Mouse (Mus musculus) heart, postnatal 0 days (tissue): Measurements from ENCODE around the gene Gpx4. TPM values are rescaled to one million over a fixed set of nuclear protein-coding genes. Genes with fewer than 3 reads are reported as not detected.
A peak's percentile ranks its signal among the peaks of the same experiment; 100 is the strongest.

Source experiments
- ATAC-seq: fragments of 200-750 bp; cut with Nextera tagmentation; 2 replicates; pipeline ENCODE4 v1.8.0; 2017; ENCODE audit warnings: low read depth, moderate number of reproducible peaks, moderate library complexity; ENCODE audit not compliant: insufficient read depth
- DNase-seq: peaks from one replicate; pipeline ENCODE4 v3.0.0-alpha.2; 2016; ENCODE audit warnings: low spot score
- H3K27ac ChIP-seq: fragments of 300-500 bp; sonication (generic); 2 replicates; pipeline ENCODE4 v1.5.1; 2014; ENCODE audit warnings: low read depth, mild to moderate bottlenecking
- H3K27me3 ChIP-seq: fragments of 300-500 bp; sonication (generic); 2 replicates; pipeline ENCODE4 v1.6.1; 2014; ENCODE audit warnings: low read length, mixed read lengths; ENCODE audit not compliant: control insufficient read depth, insufficient read depth
- H3K36me3 ChIP-seq: fragments of 300-500 bp; sonication (generic); replicated peaks from 2 replicates; pipeline ENCODE4 v1.6.1; 2014; ENCODE audit warnings: low read length, mixed read lengths; ENCODE audit not compliant: control insufficient read depth, insufficient read depth
- H3K4me1 ChIP-seq: fragments of 300-500 bp; sonication (generic); 2 replicates; pipeline ENCODE4 v1.6.1; 2014; ENCODE audit warnings: antibody characterized with exemption; ENCODE audit not compliant: control insufficient read depth, insufficient read depth
- H3K4me2 ChIP-seq: fragments of 300-500 bp; sonication (generic); 2 replicates; pipeline ENCODE4 v1.6.1; 2014; ENCODE audit warnings: low read depth, mild to moderate bottlenecking, low read length, moderate library complexity
- H3K4me3 ChIP-seq: fragments of 300-500 bp; sonication (generic); 2 replicates; pipeline ENCODE4 v1.5.1; 2014; ENCODE audit warnings: low read depth, low read length
- H3K9ac ChIP-seq: fragments of 300-500 bp; sonication (generic); replicated peaks from 2 replicates; pipeline ENCODE4 v1.6.1; 2014; ENCODE audit warnings: low read depth, low read length, mixed read lengths
- H3K9me3 ChIP-seq: fragments of 300-500 bp; sonication (generic); replicated peaks from 2 replicates; pipeline ENCODE4 v1.6.1; 2016; ENCODE audit warnings: low read length; ENCODE audit not compliant: control insufficient read depth
- CTCF ChIP-seq: IDR thresholded peaks from 2 replicates; pipeline ENCODE4 v1.5.1; 2016; ENCODE audit warnings: antibody characterized with exemption, control low read depth, low read depth
- EP300 ChIP-seq: IDR thresholded peaks from 2 replicates; pipeline ENCODE4 v1.6.1; 2016; ENCODE audit warnings: antibody characterized with exemption, low read depth
- WGBS: fragments of 180-500 bp; shearing (Covaris S2); extraction: QIAGEN DNeasy Blood & Tissue Kit; methylation state at CpG from one replicate; pipeline ENCODE4 v1.1.7; 2014; 5-methylcytosine and 5-hydroxymethylcytosine counted together
- polyA plus RNA-seq: library from polyadenylated mRNA; unstranded; fragments of >200 nt; fragmentation: Nextera tagmentation; extraction: Ambion mirVana; gene quantifications from 2 replicates; pipeline ENCODE4 v1.2.1, GENCODE M21; 2015
- total RNA-seq: library from RNA; depleted of rRNA; stranded (reverse); fragments of >200 nt; gene quantifications from 2 replicates; pipeline ENCODE4 v1.2.3, GENCODE M21; 2014; ENCODE audit warnings: low replicate concordance

The Gpx4 gene
- total and polyA plus RNA-seq, 2 experiments from 2014 or later: 500 to 874 TPM

- peaks cover 28% of the 10 kb centered on the region for H3K36me3 ChIP-seq
- H3K4me3 ChIP-seq: no peak overlapping the region
- peaks cover 12% of the 10 kb centered on the region for H3K4me1 ChIP-seq
- ATAC-seq (no peak), DNase-seq (no peak)
- no peaks in the 10 kb centered on the region for H3K9me3 ChIP-seq
- no peaks in the 10 kb centered on the region for H3K27me3 ChIP-seq
- TF ChIP-seq EP300: no peak
- TF ChIP-seq CTCF: no peak
- 90% methylated on average over 5 of the region's 5 CpGs for WGBS
- no peak overlapping the region for H3K4me2 ChIP-seq
- H3K27ac ChIP-seq: no peak overlapping the region
- no peak overlapping the region for H3K9ac ChIP-seq
These were observed 30.3 kb downstream of the Gpx4 start for GRCm38 (mm10) chr10:80077312-80077711.

- H3K27ac ChIP-seq: no peak overlapping the region
- no peak overlapping the region for H3K4me3 ChIP-seq
- H3K9ac ChIP-seq: no peak overlapping the region
- DNase-seq (no peak), ATAC-seq (no peak)
- TF ChIP-seq EP300 (no peak), CTCF (no peak)
- WGBS: 85% methylated on average over 1 of the region's 1 CpGs
- peaks cover 12% of the 10 kb centered on the region for H3K4me1 ChIP-seq
- H3K9me3 ChIP-seq: no peaks in the 10 kb centered on the region
- H3K36me3 ChIP-seq: peaks cover 37% of the 10 kb centered on the region
- no peaks in the 10 kb centered on the region for H3K27me3 ChIP-seq
- H3K4me2 ChIP-seq: no peak overlapping the region
These were observed 31.4 kb downstream of the Gpx4 start for GRCm38 (mm10) chr10:80078366-80078765.

- Histone ChIP-seq H3K9me3 (no peaks in the 10 kb centered on the region), H3K27ac (no peak overlapping the region), H3K4me1 (peaks cover 17% of the 10 kb centered on the region), H3K4me3 (no peak overlapping the region), H3K36me3 (peaks cover 37% of the 10 kb centered on the region), H3K4me2 (no peak overlapping the region), H3K9ac (no peak overlapping the region), H3K27me3 (no peaks in the 10 kb centered on the region)
- DNase-seq (no peak), ATAC-seq (no peak)
- WGBS: 67% methylated on average over 16 of the region's 16 CpGs
- TF ChIP-seq EP300 (no peak), CTCF (no peak)
These were observed 33.6 kb downstream of the Gpx4 start for GRCm38 (mm10) chr10:80080396-80081070.

DNA sequence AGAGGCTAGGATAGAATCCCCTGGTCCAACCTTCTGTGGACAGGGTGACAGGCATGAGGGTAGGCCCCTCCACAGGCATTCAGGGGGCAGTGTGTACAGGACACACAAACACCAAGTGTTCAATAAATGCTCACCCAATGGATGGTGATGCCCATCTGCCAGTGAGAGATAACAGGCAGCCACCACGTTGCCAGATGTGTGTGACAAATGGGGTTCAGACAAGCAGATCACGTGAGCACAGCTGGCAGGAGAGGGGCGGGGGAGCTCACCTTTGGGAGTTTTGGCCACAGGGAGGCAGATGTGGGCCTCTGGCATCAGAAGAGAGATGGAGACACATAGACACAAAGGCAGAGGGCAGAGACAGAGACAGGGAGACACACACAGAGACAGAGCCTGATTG is 34.1 kb downstream of the Gpx4 start:
- no peak overlapping the region for H3K9ac ChIP-seq
- H3K27me3 ChIP-seq: no peaks in the 10 kb centered on the region
- no peak overlapping the region for H3K27ac ChIP-seq
- no peak overlapping the region for H3K4me3 ChIP-seq
- WGBS: 69% methylated on average over 3 of the region's 3 CpGs
- H3K4me2 ChIP-seq: no peak overlapping the region
- ATAC-seq: no peak
- H3K9me3 ChIP-seq: no peaks in the 10 kb centered on the region
- DNase-seq: no peak
- peaks cover 37% of the 10 kb centered on the region for H3K36me3 ChIP-seq
- peaks cover 17% of the 10 kb centered on the region for H3K4me1 ChIP-seq
- TF ChIP-seq EP300: no peak

GRCm38 (mm10) chr10:80084817-80085487 is 38.0 kb downstream of the Gpx4 start:
- Histone ChIP-seq H3K9me3 (no peaks in the 10 kb centered on the region), H3K4me2 (peak overlapping the region; percentile 28), H3K27me3 (no peaks in the 10 kb centered on the region), H3K9ac (no peak overlapping the region), H3K4me1 (peaks cover 17% of the 10 kb centered on the region), H3K27ac (peak overlapping the region; percentile 40), H3K4me3 (no peak overlapping the region), H3K36me3 (peaks cover 32% of the 10 kb centered on the region)
- DNase-seq: peak; percentile 80
- WGBS: 14% methylated on average over 9 of the region's 9 CpGs
- TF ChIP-seq EP300 (no peak), CTCF (no peak)
- peak; percentile 69 for ATAC-seq
